Mouse (Mus musculus) layer of hippocampus, postnatal 25 days (tissue): ENCODE data around the gene Slc38a7. TPM values are rescaled to one million over a fixed set of nuclear protein-coding genes. Genes with fewer than 3 reads are reported as not detected.
"Not testable (repeated sequence)": the region's sequence is repeated elsewhere in the genome, so short reads cannot be mapped to it uniquely, and the experiment has no call there.

Experiments
- DNase-seq, 2 experiments: peaks; one replicate each; pipeline ENCODE4 v3.0.0; 2022; ENCODE audit warnings: mixed read lengths in 2 of 2, low spot score in 1 of 2; ENCODE audit errors: extremely low spot score in 1 of 2
- total RNA-seq, 2 experiments: library from RNA; stranded (reverse); gene quantifications; 2 replicates each; pipeline ENCODE4 v1.2.3; 2021

The Slc38a7 gene
- total RNA-seq, 2 experiments from 2014 or later = 29.1 to 31.1 TPM

DNA sequence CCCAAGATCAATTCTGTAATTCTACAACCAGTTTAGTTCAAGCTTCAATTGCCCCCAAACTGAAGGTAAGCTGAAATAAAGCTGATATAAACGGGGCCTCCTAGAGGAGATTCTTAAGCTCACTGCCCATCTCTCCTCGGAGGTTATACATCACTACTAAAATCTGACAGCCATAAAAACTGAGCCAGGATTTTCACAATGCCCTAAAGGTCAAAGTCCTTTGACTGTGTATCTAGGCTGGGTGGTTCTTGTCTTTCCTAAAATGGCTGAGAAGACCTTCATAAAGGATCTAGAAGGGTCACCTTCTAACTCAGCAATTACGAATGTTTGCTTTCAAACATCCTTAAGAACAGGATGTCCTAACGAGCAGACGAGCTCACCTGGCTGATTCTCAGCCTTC lies 44.2 kb downstream of the Slc38a7 start:
- DNase-seq = no peak

- DNase-seq = no peak
These were observed 44.7 kb downstream of the Slc38a7 start for GRCm38 (mm10) chr8:95808631-95809030.

- DNase-seq = peak; percentile 78
These were observed 45.5 kb downstream of the Slc38a7 start for GRCm38 (mm10) chr8:95807861-95808260.

DNA sequence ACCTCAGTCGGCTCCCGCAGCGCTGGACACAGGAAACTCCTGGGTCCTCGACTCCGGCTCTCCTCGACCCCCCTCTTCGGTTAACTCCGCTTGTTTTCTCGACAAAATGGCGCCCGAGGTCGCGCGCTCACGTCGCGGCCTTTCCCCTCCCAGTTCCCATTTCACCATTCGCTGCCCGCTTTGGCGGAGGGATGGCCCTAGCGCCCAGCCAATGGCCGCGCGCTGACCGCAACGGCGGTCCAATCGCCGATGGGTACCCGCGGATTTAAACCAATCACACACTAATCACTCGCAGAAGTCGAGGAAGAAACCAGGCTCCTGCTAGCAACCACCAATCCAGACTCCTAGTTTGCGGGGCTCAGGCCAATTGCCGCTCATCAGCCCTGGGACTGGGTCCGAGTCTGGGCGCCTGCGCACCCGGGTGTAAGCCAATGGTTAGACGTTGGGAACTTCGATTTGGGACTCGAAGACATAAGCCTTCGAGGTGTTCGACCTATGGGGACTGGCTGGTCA lies 46.0 kb downstream of the Slc38a7 start, which contains the start of gene Cnot1:
TSS of gene Cnot1 (minus strand) at position 134 of the 513 bp plus-strand sequence.
- DNase-seq = peak; percentile 80 to 92

DNA sequence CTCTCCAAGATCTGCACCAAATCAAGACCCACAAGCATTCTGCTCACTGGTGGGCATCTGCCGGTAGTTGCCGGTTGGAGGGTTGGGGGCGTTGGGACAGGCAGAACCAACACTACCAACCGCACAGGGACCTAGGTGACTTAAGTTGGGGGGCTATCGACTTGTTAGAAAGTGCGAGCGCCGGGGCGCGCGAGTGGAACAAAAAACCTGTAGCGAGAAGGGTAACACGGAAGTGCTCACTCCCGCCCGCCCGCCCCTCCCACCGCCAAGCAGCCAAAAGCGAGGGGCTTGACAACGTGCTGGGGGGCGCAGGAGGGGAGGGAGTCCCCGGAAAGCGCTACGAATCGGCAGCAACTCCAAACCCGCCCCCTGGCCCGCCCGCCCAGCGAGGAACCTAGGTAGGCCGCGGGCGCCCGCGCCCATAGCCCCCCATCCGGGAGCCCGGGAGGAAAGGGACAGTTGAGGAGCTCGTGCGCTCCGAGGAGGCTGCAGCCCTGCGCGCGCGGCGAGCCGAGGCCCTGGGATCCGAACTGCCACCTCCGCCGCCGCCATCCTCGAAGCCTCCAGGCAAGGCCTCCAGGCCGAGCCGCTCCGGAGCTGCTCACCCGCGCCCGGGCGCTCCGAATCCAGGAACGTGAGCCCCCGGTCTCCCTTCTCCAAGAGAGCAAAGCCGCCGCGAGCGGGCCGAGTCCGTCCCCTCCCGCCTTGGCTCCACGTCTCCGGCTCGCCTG lies 46.7 kb downstream of the Slc38a7 start:
- peak in 1 of 2 experiments; percentile 12 for DNase-seq

GRCm38 (mm10) chr8:95805482-95805881 lies 47.9 kb downstream of the Slc38a7 start:
- no peak for DNase-seq

- DNase-seq = no peak
These were observed 51.1 kb downstream of the Slc38a7 start for GRCm38 (mm10) chr8:95802231-95802630.

DNA sequence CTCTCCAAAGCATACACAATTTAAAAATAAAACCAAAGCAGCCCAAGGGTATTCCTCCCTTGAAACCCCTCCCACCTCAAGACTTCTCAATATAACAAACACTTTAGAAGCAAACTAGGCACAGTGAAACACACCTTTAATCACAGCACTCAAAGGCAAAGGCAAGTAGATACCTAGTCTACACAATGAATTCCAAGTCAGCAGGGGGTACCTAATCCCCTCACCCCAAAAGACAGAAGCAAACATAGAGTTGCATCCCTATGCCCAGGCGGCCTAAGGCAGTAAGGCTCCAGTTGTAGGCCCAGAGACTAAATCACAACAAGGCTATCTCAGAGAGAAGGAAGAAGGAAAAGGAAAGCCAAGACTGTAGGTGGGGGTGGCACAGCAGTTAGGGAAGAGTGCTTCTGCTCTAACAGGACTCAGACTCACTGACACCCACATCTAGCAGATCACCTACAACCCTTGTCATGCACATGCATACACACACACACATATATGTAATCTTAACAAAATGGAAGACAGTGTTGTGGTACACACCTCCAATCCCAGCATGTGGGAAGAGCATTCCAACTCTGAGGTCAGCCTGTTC lies 51.8 kb downstream of the Slc38a7 start:
- no peak for DNase-seq

- DNase-seq = no peak
These were observed 53.0 kb downstream of the Slc38a7 start for GRCm38 (mm10) chr8:95800353-95800752.

GRCm38 (mm10) chr8:95799891-95800290 lies 53.4 kb downstream of the Slc38a7 start:
- no peak for DNase-seq

DNA sequence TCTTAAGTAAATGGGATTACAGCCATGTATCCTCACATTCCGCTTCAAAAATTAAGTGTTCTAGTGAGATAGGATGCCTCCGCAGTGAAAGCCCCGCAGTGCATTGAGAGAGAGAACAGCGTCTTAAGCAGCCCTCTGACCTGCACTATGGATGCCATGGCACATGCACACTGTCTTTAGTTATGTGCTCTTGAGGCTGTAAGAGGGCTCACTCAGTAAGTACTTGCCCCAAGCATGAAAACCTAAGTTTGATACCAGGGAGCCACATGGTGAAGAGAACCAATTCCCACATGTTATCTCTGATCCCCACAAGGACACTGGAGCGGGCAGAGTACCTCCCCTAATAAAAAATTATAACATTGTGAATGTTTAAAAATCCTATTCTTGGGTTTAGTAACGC lies 54.2 kb downstream of the Slc38a7 start:
- DNase-seq = no peak

DNA sequence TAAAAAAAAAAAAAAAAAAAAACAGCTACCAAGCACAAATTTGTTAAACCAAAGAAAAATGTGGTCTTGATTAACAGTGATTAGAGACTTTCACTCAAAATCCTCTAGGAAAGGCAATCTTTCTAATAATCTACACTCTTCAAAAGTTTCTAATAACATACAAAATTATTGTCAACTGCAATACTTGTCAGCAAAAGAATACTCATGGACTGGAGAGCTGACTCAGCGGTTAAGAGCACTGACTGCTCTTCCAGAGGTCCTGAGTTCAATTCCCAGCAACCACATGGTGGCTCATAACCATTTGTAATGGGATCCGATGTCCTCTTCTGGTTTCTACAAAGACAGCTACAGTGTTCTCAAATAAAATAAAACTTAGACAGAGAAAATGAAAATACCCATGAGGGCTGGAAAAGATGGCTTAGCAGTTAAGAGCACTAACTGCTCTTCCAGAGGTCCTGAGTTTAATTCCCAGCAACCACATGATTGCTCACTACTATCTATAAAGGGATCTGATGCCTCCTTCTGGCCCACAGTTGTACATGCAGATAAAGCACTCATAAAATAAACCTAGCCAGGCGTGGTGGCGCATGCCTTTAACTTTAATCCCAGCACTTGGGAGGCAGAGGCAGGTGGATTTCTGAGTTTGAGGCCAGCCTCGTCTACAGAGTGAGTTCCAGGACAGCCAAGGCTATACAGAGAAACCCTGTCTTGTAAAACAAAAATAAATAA lies 57.8 kb downstream of the Slc38a7 start:
- not testable (repeated sequence) for DNase-seq

Other genes starting within 250 kb of the Slc38a7 start
- gene Gins3, start 220.1 kb downstream of the Slc38a7 start, total RNA-seq = 1 to 10 TPM; 1.2 to 2.0 TPM
- gene Ndrg4, start 176.6 kb downstream of the Slc38a7 start, total RNA-seq = 1,000 to 10,000 TPM; 1,420 to 1,424 TPM
- 10 to 100 TPM; 19.9 to 22.0 TPM for gene Setd6, start 137.7 kb downstream of the Slc38a7 start, total RNA-seq
- gene Cnot1, start 46.1 kb downstream of the Slc38a7 start, total RNA-seq = 100 to 1,000 TPM; 121 to 133 TPM
- gene Sap18b, start 28.2 kb downstream of the Slc38a7 start, total RNA-seq = 100 to 1,000 TPM; 121 to 139 TPM
- 100 to 1,000 TPM; 228 to 234 TPM for gene Got2, start 35.0 kb upstream of the Slc38a7 start, total RNA-seq